ENCODE assay signal across 20 mouse cellular contexts in genomic region chr11:73146026-73146974, GRCm38 (mm10). TPM values are rescaled to one million over a fixed set of nuclear protein-coding genes. Genes with fewer than 3 reads are reported as not detected.
DNase-seq lines count a peak whose midpoint lies in the region; ATAC-seq lines count a peak whose summit lies in the region.
"Had no signal": no experiment of that assay in that cellular context is flagged by ENCODE, and none has a peak within 500 bp of the region (broad histone marks: within the 10 kb centered on the region; RNA-seq: fewer than 3 reads in every experiment).

No protein-coding gene starts in this region.

- H3K4me3 ChIP-seq in forebrain, embryonic 10.5 days: no peak overlapping the region
- no peak overlapping the region for H3K4me3 ChIP-seq in forebrain, embryonic 11.5 days (ENCODE audit: low read depth, low read length)
- no peak overlapping the region for H3K4me3 ChIP-seq in kidney, embryonic 16.5 days (ENCODE audit: low read length)
- H3K4me3 ChIP-seq: embryonic facial prominence, embryonic 13.5 days; forebrain, embryonic 12.5 days; hindbrain, embryonic 13.5 days; layer of hippocampus, adult 2 months; left cerebral cortex, adult 2 months; liver, embryonic 13.5 days; neural tube, embryonic 12.5 days had no signal

- no peak for ATAC-seq in forebrain, embryonic 11.5 days (replicated peaks; ENCODE audit: low FRiP score)
- no peak for ATAC-seq in kidney, embryonic 16.5 days (ENCODE audit: low FRiP score, low TSS enrichment)
- ATAC-seq in cerebellum, adult (ENCODE audit: insufficient number of reproducible peaks, low FRiP score, low TSS enrichment): no peak

- no peaks in the 10 kb centered on the region for H3K9me3 ChIP-seq in forebrain, embryonic 10.5 days
- no peaks in the 10 kb centered on the region for H3K9me3 ChIP-seq in forebrain, embryonic 11.5 days (ENCODE audit: control insufficient read depth, low read length)
- no peaks in the 10 kb centered on the region for H3K9me3 ChIP-seq in kidney, embryonic 16.5 days (ENCODE audit: low read length)
- H3K9me3 ChIP-seq: embryonic facial prominence, embryonic 13.5 days; forebrain, embryonic 12.5 days; G1E; hindbrain, embryonic 13.5 days; liver, embryonic 13.5 days; neural tube, embryonic 12.5 days had no signal

- intact Hi-C loops in gastrocnemius, postnatal 14 days (cut with DNase I; ENCODE audit: low total_unique reads): no loop called here

- DNase-seq in forebrain, embryonic 10.5 days (ENCODE audit: extremely low spot score, low spot score): no peak
- DNase-seq in forebrain, embryonic 11.5 days (ENCODE audit: low spot score): no peak
- peak; percentile 31 for DNase-seq in kidney, adult 9 months
- peak; percentile 84 for DNase-seq in ES-CJ7 (ENCODE audit: low read depth, low spot score)
- DNase-seq in gastrocnemius, postnatal 14 days: peak; percentile 46
- no peak for DNase-seq in urinary bladder, postnatal 25 days (ENCODE audit: low spot score)
- DNase-seq: cerebellum, adult 11-12 months; liver, embryonic 13.5 days; thymus, postnatal 14 days had no signal

- H3K4me2 ChIP-seq in forebrain, embryonic 11.5 days (ENCODE audit: low read depth, low read length, severe bottlenecking): no peak overlapping the region
- H3K4me2 ChIP-seq in kidney, embryonic 16.5 days (replicated peaks; ENCODE audit: low read depth, low read length): no peak overlapping the region
- H3K4me2 ChIP-seq: embryonic facial prominence, embryonic 13.5 days; forebrain, embryonic 12.5 days; hindbrain, embryonic 13.5 days; liver, embryonic 13.5 days; neural tube, embryonic 12.5 days had no signal

- H3K27me3 ChIP-seq in forebrain, embryonic 10.5 days (ENCODE audit: poor library complexity, severe bottlenecking): no peaks in the 10 kb centered on the region
- no peaks in the 10 kb centered on the region for H3K27me3 ChIP-seq in forebrain, embryonic 11.5 days (ENCODE audit: control insufficient read depth, insufficient read depth, low read length)
- H3K27me3 ChIP-seq in kidney, embryonic 16.5 days (ENCODE audit: insufficient read depth, low read length): no peaks in the 10 kb centered on the region
- H3K27me3 ChIP-seq: embryonic facial prominence, embryonic 13.5 days; forebrain, embryonic 12.5 days; hindbrain, embryonic 13.5 days; liver, embryonic 13.5 days; neural tube, embryonic 12.5 days had no signal

- 61% methylated on average over 11 of the region's 11 CpGs for WGBS in forebrain, embryonic 10.5 days
- WGBS in forebrain, embryonic 11.5 days: 56% methylated on average over 11 of the region's 11 CpGs
- 48% methylated on average over 11 of the region's 11 CpGs for WGBS in kidney, embryonic 16.5 days

- H3K36me3 ChIP-seq in forebrain, embryonic 10.5 days (replicated peaks): no peaks in the 10 kb centered on the region
- H3K36me3 ChIP-seq in forebrain, embryonic 11.5 days (ENCODE audit: control insufficient read depth, insufficient read depth, low read length): no peaks in the 10 kb centered on the region
- H3K36me3 ChIP-seq in kidney, embryonic 16.5 days (ENCODE audit: insufficient read depth, low read length): no peaks in the 10 kb centered on the region
- H3K36me3 ChIP-seq: embryonic facial prominence, embryonic 13.5 days; forebrain, embryonic 12.5 days; G1E; hindbrain, embryonic 13.5 days; liver, embryonic 13.5 days; neural tube, embryonic 12.5 days had no signal

- H3K9ac ChIP-seq in forebrain, embryonic 11.5 days (ENCODE audit: low read length): no peak overlapping the region
- H3K9ac ChIP-seq in kidney, embryonic 16.5 days (replicated peaks; ENCODE audit: low read length): no peak overlapping the region
- H3K9ac ChIP-seq: embryonic facial prominence, embryonic 13.5 days; forebrain, embryonic 12.5 days; hindbrain, embryonic 13.5 days; liver, embryonic 13.5 days; neural tube, embryonic 12.5 days had no signal

- peaks cover 7% of the 10 kb centered on the region; the same call in 1 of the 2 replicates for H3K4me1 ChIP-seq in forebrain, embryonic 10.5 days
- H3K4me1 ChIP-seq in forebrain, embryonic 11.5 days (replicated peaks; ENCODE audit: control insufficient read depth, insufficient read depth, low read length): no peaks in the 10 kb centered on the region
- H3K4me1 ChIP-seq in kidney, embryonic 16.5 days (ENCODE audit: insufficient read depth, low read length): no peaks in the 10 kb centered on the region
- H3K4me1 ChIP-seq: embryonic facial prominence, embryonic 13.5 days; hindbrain, embryonic 13.5 days; neural tube, embryonic 12.5 days had no signal

- H3K27ac ChIP-seq in forebrain, embryonic 10.5 days: 0 out of 2 replicates have a peak overlapping the region, but pooled peaks have one; percentile 30
- no peak overlapping the region for H3K27ac ChIP-seq in forebrain, embryonic 11.5 days (ENCODE audit: low read depth, low read length)
- no peak overlapping the region for H3K27ac ChIP-seq in kidney, embryonic 16.5 days (ENCODE audit: low read length)
- H3K27ac ChIP-seq: embryonic facial prominence, embryonic 13.5 days; forebrain, embryonic 12.5 days; hindbrain, embryonic 13.5 days; layer of hippocampus, adult 2 months; left cerebral cortex, adult 2 months; liver, embryonic 13.5 days; neural tube, embryonic 12.5 days had no signal

RNA-seq across cellular contexts. Expression of gene Haspin, which starts 8.2 kb away (rescaled TPM):
- polyA plus RNA-seq in forebrain, embryonic 10.5 days (2016; fragmentation: Nextera tagmentation; extraction: Ambion mirVana): 25.3 and 28.6 TPM in 2 replicates
- 22.0 and 23.6 TPM in 2 replicates for polyA plus RNA-seq in forebrain, embryonic 11.5 days (2014; fragmentation: Nextera tagmentation; extraction: Ambion mirVana)
- 16.9 and 18.5 TPM in 2 replicates for polyA plus RNA-seq in kidney, embryonic 16.5 days (2015; fragmentation: Nextera tagmentation; extraction: Ambion mirVana)
- total RNA-seq in gastrocnemius, postnatal 14 days (2021): under 1 TPM; 0.51 to 0.76 TPM

RNA-seq across cellular contexts. Expression of gene P2rx5, which starts 13.9 kb away (rescaled TPM):
- 0.10 and 0.24 TPM in 2 replicates for polyA plus RNA-seq in forebrain, embryonic 10.5 days (2016; fragmentation: Nextera tagmentation; extraction: Ambion mirVana)
- polyA plus RNA-seq in forebrain, embryonic 11.5 days (2014; fragmentation: Nextera tagmentation; extraction: Ambion mirVana): 0.12 TPM in 1 of 2 replicates, not detected in the other
- 0.81 TPM in 2 replicates for polyA plus RNA-seq in kidney, embryonic 16.5 days (2015; fragmentation: Nextera tagmentation; extraction: Ambion mirVana)
- total RNA-seq in gastrocnemius, postnatal 14 days (2021): 1 to 10 TPM; 6.9 to 7.5 TPM
- total RNA-seq: megakaryocyte progenitor cell, adult 5-6 weeks had no signal
- polyA plus RNA-seq: G1E; intestine, embryonic 14.5 days had no signal

RNA-seq across cellular contexts. Expression of gene Emc6, which starts 30.5 kb away (rescaled TPM):
- 135 and 138 TPM in 2 replicates for polyA plus RNA-seq in forebrain, embryonic 10.5 days (2016; fragmentation: Nextera tagmentation; extraction: Ambion mirVana)
- 122 and 135 TPM in 2 replicates for polyA plus RNA-seq in forebrain, embryonic 11.5 days (2014; fragmentation: Nextera tagmentation; extraction: Ambion mirVana)
- 121 and 123 TPM in 2 replicates for polyA plus RNA-seq in kidney, embryonic 16.5 days (2015; fragmentation: Nextera tagmentation; extraction: Ambion mirVana)
- total RNA-seq in gastrocnemius, postnatal 14 days (2021): 10 to 100 TPM; 66.9 to 77.6 TPM

RNA-seq across cellular contexts. Expression of gene Tax1bp3, which starts 30.6 kb away (rescaled TPM):
- polyA plus RNA-seq in forebrain, embryonic 10.5 days (2016; fragmentation: Nextera tagmentation; extraction: Ambion mirVana): 143 TPM in 2 replicates
- 157 and 171 TPM in 2 replicates for polyA plus RNA-seq in forebrain, embryonic 11.5 days (2014; fragmentation: Nextera tagmentation; extraction: Ambion mirVana)
- polyA plus RNA-seq in kidney, embryonic 16.5 days (2015; fragmentation: Nextera tagmentation; extraction: Ambion mirVana): 231 and 251 TPM in 2 replicates
- 10 to 100 TPM; 18.9 to 21.7 TPM for total RNA-seq in gastrocnemius, postnatal 14 days (2021)

RNA-seq across cellular contexts. Expression of gene Ctns, which starts 52.5 kb away (rescaled TPM):
- 14.8 and 16.1 TPM in 2 replicates for polyA plus RNA-seq in forebrain, embryonic 10.5 days (2016; fragmentation: Nextera tagmentation; extraction: Ambion mirVana)
- polyA plus RNA-seq in forebrain, embryonic 11.5 days (2014; fragmentation: Nextera tagmentation; extraction: Ambion mirVana): 19.7 and 19.8 TPM in 2 replicates
- 21.5 and 22.4 TPM in 2 replicates for polyA plus RNA-seq in kidney, embryonic 16.5 days (2015; fragmentation: Nextera tagmentation; extraction: Ambion mirVana)
- 1 to 10 TPM; 8.3 to 8.8 TPM for total RNA-seq in gastrocnemius, postnatal 14 days (2021)

Comparison
In these comparisons a context has a peak if more than half of its experiments do, and no peak if none do; other contexts are left out.
1. DNase-seq: peak in kidney, adult 9 months (single experiment), ES-CJ7 (single experiment) and gastrocnemius, postnatal 14 days (single experiment); none in forebrain, embryonic 10.5 days (single experiment), forebrain, embryonic 11.5 days (single experiment) and urinary bladder, postnatal 25 days (single experiment).